Mouse (Mus musculus) brain, embryonic 14.5 days (tissue): Measurements from ENCODE around the gene Exoc6. TPM values are rescaled to one million over a fixed set of nuclear protein-coding genes. Genes with fewer than 3 reads are reported as not detected.

ENCODE experiments used
- DNase-seq: peaks from one replicate; pipeline ENCODE4 v3.0.0-alpha.2; 2011; ENCODE audit warnings: low read depth
- CTCF ChIP-seq: fragments of 200-500 bp; IDR thresholded peaks from 2 replicates; pipeline ENCODE4 v1.5.1; 2012; ENCODE audit warnings: inconsistent platforms, mild to moderate bottlenecking, moderate library complexity, borderline replicate concordance; ENCODE audit not compliant: insufficient read depth, insufficient read length; ENCODE audit errors: extremely low read depth
- POLR2A ChIP-seq: fragments of 200-500 bp; IDR thresholded peaks from 2 replicates; pipeline ENCODE4 v1.6.1; 2012; ENCODE audit warnings: mild to moderate bottlenecking, inconsistent platforms, borderline replicate concordance; ENCODE audit not compliant: poor library complexity, insufficient read depth, insufficient read length, severe bottlenecking; ENCODE audit errors: extremely low read depth
- polyA plus RNA-seq: library from polyadenylated mRNA; depleted of rRNA; stranded (reverse); fragments of >200 nt; gene quantifications from 2 replicates; pipeline ENCODE4 v1.2.3, GENCODE M21; 2012

The Exoc6 gene
- polyA plus RNA-seq, 1 experiment, result 11.9 TPM

DNA sequence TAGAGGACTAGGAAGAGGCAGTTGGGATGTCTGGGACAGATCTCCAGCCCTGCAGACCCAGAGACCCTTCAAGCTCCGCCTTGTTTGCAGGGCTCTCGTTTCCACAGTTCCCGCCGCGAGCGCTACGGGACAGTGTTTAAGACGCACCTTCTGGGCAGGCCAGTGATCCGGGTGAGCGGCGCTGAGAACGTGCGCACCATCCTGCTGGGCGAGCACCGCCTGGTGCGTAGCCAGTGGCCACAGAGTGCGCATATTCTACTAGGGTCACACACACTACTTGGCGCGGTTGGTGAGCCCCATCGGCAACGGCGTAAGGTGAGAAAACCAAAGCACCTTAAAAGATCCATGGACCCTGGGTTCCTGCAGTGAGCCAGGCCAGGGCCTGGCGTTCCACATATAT is 136.1 kb downstream of the Exoc6 start:
- TF ChIP-seq CTCF (no peak), POLR2A (no peak)
- DNase-seq, result no peak

DNA sequence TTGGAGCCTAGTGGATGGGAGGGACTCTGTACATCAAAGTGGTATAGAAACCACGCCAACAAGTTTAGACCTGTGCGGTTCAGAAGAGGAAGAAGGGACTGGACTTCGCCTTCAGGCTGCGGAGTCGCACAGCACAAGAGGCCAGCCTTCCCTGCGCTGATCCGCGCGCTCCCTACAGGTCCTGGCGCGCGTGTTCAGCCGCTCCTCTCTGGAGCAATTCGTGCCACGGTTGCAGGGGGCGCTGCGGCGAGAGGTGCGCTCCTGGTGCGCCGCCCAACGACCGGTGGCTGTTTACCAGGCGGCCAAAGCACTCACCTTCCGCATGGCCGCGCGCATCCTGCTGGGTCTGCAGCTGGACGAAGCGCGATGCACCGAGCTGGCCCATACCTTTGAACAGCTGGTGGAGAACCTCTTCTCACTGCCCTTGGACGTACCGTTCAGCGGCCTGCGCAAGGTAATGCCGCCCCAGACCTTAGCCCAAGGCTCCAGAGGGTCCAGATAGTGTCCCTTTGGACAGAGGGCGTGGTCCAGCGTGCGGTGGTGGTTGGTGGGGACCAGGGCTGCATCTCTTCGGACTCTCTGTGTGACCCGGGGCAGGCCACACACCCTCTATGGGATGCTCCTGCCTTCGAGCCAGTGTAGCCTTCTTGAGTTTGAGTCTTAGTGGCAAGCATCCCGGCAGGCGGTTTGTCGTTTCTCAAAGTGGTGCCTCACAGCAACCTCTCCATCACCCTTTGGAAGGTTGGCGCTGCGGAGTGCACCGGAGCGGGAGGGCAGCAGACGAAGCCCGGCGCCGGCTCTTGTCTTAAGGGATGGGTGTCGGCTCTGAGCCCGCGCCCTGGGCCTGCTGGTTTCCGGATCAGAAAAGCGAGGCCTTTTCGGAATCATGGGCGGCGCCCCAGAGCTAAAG is 137.0 kb downstream of the Exoc6 start:
- DNase-seq, result no peak

DNA sequence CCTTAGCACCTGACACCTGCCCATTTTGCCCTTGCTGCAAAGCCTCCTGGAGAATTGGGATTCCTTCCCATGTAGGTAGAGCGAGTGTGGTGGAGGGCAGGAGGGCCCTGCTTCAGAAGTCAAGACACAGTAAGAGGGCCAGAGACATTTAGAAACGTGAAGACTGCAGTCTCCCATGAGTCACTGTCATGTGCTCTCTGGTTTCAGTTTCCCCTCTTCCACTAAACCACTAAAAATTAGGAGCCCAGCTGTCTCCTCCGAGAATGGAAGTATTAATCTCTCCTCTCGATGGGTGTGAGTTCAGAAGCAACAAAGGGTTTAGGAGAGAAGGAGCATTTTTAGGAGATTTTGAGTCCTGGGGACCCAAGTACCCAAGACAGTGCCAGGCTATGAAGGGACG is 139.3 kb downstream of the Exoc6 start:
- DNase-seq, result no peak
- no peak for TF ChIP-seq CTCF

More for the DNA sequence above, 137.0 kb downstream of the Exoc6 start:
- peak; percentile 10; the same call in 1 of the 2 replicates for TF ChIP-seq CTCF
- no peak for TF ChIP-seq POLR2A

DNA sequence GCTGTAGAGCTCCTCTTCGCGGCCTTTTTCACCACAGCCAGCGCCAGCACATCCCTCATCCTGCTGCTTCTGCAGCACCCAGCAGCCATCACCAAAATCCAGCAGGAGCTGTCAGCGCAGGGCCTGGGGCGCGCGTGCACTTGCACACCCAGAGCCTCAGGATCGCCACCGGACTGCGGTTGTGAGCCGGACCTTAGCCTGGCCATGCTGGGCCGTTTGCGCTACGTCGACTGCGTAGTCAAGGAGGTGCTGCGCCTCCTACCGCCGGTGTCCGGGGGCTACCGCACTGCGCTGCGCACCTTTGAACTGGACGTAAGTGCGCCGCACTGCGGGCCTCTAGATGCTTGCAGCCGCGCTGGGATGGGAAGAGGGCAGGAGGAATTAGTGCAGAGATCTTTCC is 140.5 kb downstream of the Exoc6 start:
- TF ChIP-seq POLR2A (no peak), CTCF (peak; percentile 29; the same call in 1 of the 2 replicates)

DNA sequence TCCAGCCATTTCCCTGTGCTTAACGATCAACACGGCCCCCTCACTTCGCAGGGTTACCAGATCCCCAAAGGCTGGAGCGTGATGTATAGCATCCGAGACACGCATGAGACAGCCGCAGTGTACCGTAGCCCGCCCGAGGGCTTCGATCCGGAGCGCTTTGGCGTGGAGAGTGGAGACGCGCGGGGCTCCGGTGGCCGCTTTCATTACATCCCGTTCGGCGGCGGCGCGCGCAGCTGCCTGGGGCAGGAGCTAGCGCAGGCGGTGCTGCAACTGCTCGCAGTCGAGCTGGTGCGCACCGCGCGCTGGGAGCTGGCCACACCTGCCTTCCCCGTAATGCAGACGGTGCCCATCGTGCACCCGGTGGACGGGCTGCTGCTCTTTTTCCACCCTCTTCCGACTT is 142.7 kb downstream of the Exoc6 start:
- peak; percentile 76 for DNase-seq
- TF ChIP-seq CTCF, result no peak
- no peak for TF ChIP-seq POLR2A

More for the DNA sequence above, 140.5 kb downstream of the Exoc6 start:
- DNase-seq, result peak; percentile 43

DNA sequence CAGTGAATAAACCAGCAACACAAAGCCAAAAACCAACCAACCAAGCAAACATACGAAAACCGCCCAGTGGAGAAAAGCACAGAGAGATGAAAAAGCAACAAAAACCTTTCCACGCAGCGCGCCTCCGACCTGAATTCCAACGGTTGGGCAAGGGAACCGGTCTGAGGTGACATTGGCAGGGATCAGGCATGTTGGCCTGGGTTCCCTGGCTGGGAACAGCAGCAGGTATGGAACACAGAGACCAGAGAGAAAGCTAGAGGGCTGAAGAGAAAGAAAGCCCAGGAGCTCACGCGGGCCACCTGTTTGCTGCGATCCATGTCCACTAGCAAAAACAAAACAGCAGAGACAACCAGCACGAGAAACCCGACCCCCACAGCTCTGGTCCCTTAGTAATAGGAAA is 144.9 kb downstream of the Exoc6 start:
- TF ChIP-seq POLR2A (no peak), CTCF (no peak)
- no peak for DNase-seq

DNA sequence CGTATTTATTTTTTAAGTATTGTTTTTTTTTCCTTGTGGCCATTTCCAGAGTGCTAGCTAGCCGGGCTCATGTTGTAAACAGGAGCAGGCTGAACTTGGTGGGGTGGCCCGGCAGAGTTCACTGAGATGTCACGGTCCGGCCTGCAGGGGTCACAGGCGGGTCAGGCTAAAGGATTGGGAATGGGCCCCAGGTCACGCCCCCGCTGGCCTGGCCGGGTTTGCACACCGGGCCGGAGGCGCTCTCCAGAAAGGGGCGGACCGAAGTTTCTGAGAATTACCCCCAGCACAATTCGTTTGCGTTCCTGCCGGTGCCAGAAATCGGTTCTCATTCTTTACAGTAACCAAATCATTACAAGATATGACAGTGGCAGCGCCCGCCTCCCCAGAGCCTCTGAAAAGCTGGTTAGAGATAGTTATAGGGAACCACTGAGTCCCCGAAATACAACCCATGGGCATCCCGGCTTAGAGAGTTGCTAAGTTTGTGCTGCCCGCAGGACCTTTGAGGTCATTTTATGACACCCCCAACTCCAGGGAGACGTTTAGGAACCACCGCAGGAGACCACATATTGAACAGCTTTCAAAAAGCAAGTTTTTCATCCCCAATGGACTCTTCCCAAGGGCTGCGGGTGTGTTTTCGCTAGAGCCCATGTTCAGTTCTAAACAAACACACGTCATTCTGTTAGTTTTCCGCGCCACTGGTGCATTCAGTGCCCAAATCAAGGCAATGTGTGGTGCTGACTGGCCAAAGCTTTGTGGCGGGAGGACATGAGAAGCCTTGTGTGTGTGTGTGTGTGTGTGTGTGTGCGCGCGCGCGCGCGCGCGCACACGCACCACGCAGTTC is 145.8 kb downstream of the Exoc6 start:
- TF ChIP-seq CTCF (no peak), POLR2A (no peak)
- DNase-seq, result peak; percentile 29

DNA sequence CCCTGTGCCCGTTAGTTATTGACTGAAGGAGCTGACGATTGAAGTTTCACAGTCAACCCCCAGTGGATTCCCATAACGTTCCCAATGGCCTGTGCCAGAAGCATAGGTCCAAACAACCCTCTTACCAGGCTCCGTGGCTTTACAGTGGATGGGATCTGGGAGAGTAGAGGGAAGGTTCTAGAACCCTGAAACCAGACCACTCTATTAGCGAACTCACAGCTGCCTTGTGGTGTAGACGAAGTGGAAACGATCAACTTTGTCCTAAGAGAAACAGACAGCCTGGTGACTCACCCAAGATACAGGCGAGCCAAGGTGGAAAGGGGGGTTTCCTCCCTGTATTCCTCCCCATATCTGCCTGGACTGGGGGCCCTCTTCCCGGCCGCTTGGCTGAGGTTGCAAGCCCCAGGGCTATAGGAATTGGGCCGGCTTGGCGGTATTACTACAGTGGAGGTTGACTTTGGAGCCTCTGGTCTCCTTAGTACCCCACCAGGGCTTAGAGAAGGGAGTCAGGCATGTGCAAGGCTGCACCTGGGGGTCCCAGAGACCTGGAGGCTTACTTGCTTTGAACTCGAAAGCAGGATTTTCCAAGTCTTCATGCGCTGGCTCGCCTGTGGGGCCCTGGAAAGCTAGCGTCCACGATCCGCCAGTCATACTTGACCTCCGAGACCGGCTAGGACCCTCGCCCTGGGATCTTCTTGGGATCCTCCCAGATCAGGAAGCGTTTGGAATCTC is 146.6 kb downstream of the Exoc6 start:
- DNase-seq, result no peak
- TF ChIP-seq CTCF (no peak), POLR2A (no peak)

DNA sequence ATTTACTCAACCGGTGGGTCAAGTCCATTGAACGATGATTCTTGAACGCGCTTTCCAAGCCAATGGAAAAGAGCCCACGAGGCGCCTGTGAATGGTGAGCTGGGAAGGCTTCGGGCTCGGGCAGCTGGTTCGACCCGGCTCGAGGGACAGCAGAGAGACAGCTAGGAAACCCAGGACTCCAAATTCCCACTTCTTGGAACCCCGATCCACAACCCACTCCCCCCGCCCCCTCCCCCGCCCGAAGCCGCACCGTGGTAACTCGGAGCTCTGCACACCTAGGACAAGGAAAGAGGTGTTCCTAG is 147.1 kb downstream of the Exoc6 start:
- TF ChIP-seq CTCF (no peak), POLR2A (no peak)
- DNase-seq, result no peak

DNA sequence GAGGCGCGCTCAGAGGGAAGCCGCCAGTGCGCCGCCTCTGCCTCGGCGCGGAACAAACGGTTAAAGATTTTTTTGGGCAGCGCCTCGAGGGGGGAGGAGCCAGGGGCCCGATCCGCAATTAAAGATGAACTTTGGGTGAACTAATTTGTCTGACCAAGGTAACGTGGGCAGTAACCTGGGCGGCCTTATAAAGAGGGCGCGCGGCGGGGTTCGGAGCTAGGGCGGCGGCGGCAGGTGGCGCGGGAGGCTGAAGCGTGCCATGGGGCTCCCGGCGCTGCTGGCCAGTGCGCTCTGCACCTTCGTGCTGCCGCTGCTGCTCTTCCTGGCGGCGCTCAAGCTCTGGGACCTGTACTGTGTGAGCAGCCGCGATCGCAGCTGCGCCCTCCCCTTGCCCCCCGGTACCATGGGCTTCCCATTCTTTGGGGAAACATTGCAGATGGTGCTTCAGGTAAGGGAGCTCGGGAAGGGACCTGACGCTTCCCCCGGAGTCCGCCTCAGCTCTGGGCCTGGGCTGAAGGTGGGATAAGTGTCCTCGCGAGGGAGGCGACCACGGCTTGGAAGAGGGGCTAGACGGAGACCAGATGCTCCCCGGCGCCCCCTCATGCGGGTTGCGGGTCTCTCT is 147.5 kb downstream of the Exoc6 start, which contains the start of gene Cyp26a1:
Gene Cyp26a1, plus strand, starts transcription at position 148 of the 622 bp plus-strand sequence.
- TF ChIP-seq POLR2A (no peak), CTCF (no peak)
- DNase-seq, result peak; percentile 28
